Mouse (Mus musculus): ENCODE data around the gene 1700012A03Rik.

The 1700012A03Rik gene

GRCm38 (mm10) chr6:32049951-32050345 is at the start of gene 1700012A03Rik:
Gene 1700012A03Rik (plus strand): TSS chr6:32050246.
- DNase-seq (ENCODE audit: low spot score in 2 of 2) = no peak

GRCm38 (mm10) chr6:32004228-32004627 is 45.8 kb upstream of the 1700012A03Rik start:
- no peak for DNase-seq (ENCODE audit: low spot score in 2 of 2)

GRCm38 (mm10) chr6:32005914-32006313 is 44.1 kb upstream of the 1700012A03Rik start:
- DNase-seq (ENCODE audit: low spot score in 2 of 2) = no peak

- DNase-seq (ENCODE audit: low spot score in 2 of 2) = no peak
Observed at GRCm38 (mm10) chr6:32006382-32006781, 43.7 kb upstream of the 1700012A03Rik start.

- no peak for DNase-seq (ENCODE audit: low spot score in 2 of 2)
Observed at GRCm38 (mm10) chr6:32007336-32007735, 42.7 kb upstream of the 1700012A03Rik start.

- no peak for DNase-seq (ENCODE audit: low spot score in 2 of 2)
Observed at GRCm38 (mm10) chr6:32016841-32017240, 33.2 kb upstream of the 1700012A03Rik start.

- no peak for DNase-seq (ENCODE audit: low spot score in 2 of 2)
Observed at GRCm38 (mm10) chr6:32017406-32018104, 32.5 kb upstream of the 1700012A03Rik start.

GRCm38 (mm10) chr6:32018105-32018446 is 32.0 kb upstream of the 1700012A03Rik start:
- no peak for DNase-seq (ENCODE audit: low spot score in 2 of 2)

GRCm38 (mm10) chr6:32021853-32022536 is 28.1 kb upstream of the 1700012A03Rik start:
- DNase-seq (ENCODE audit: low spot score in 2 of 2) = no peak

- no peak for DNase-seq (ENCODE audit: low spot score in 2 of 2)
Observed at GRCm38 (mm10) chr6:32022537-32022869, 27.5 kb upstream of the 1700012A03Rik start.

- DNase-seq (ENCODE audit: low spot score in 2 of 2) = no peak
Observed at GRCm38 (mm10) chr6:32028228-32029009, 21.6 kb upstream of the 1700012A03Rik start.

GRCm38 (mm10) chr6:32034226-32034625 is 15.8 kb upstream of the 1700012A03Rik start:
- DNase-seq (ENCODE audit: low spot score in 2 of 2) = no peak

GRCm38 (mm10) chr6:32045344-32045743 is 4.7 kb upstream of the 1700012A03Rik start:
- no peak for DNase-seq (ENCODE audit: low spot score in 2 of 2)

- no peak for DNase-seq (ENCODE audit: low spot score in 2 of 2)
Observed at GRCm38 (mm10) chr6:32049256-32049950, 643 bp upstream of the 1700012A03Rik start.

GRCm38 (mm10) chr6:32052135-32052915 is 2.3 kb downstream of the 1700012A03Rik start:
- no peak for DNase-seq (ENCODE audit: low spot score in 2 of 2)

- DNase-seq (ENCODE audit: low spot score in 2 of 2) = no peak
Observed at GRCm38 (mm10) chr6:32056525-32056924, 6.5 kb downstream of the 1700012A03Rik start.

GRCm38 (mm10) chr6:32058571-32058970 is 8.5 kb downstream of the 1700012A03Rik start:
- DNase-seq (ENCODE audit: low spot score in 2 of 2) = no peak

- DNase-seq (ENCODE audit: low spot score in 2 of 2) = no peak
Observed at GRCm38 (mm10) chr6:32060641-32061040, 10.6 kb downstream of the 1700012A03Rik start.

- no peak for DNase-seq (ENCODE audit: low spot score in 2 of 2)
Observed at GRCm38 (mm10) chr6:32061266-32061665, 11.2 kb downstream of the 1700012A03Rik start.

GRCm38 (mm10) chr6:32065789-32066510 is 15.9 kb downstream of the 1700012A03Rik start:
- DNase-seq (ENCODE audit: low spot score in 2 of 2) = no peak

- no peak for DNase-seq (ENCODE audit: low spot score in 2 of 2)
Observed at GRCm38 (mm10) chr6:32072161-32072560, 22.1 kb downstream of the 1700012A03Rik start.

Measured in spleen, postnatal 14 days (tissue).